8 mouse cellular contexts compared by ENCODE assay signal in genomic region chr4:138462971-138463831, GRCm38 (mm10). TPM values are rescaled to one million over a fixed set of nuclear protein-coding genes. Genes with fewer than 3 reads are reported as not detected.
DNase-seq lines count a peak whose midpoint lies in the region; ATAC-seq lines count a peak whose summit lies in the region.

No protein-coding gene starts in this region.

- peak; percentile 27 for DNase-seq in gastrocnemius, postnatal 10 days
- no peak for DNase-seq in gastrocnemius, postnatal 14 days
- peak; percentile 70 for DNase-seq in brain, embryonic 18.5 days (ENCODE audit: low read depth, low spot score)
- peak; percentile 50 to 53 for DNase-seq in heart, adult 9 months (ENCODE audit: low spot score in 2 of 2)
- DNase-seq in lung, postnatal 10 days: peak; percentile 77
- no peak for DNase-seq in urinary bladder, adult 2 months (ENCODE audit: low spot score)

- peaks cover 72% of the 10 kb centered on the region for H3K4me1 ChIP-seq in kidney, embryonic 16.5 days (ENCODE audit: insufficient read depth, low read length)
- peaks cover 36% of the 10 kb centered on the region for H3K4me1 ChIP-seq in stomach, embryonic 14.5 days (ENCODE audit: control insufficient read depth, insufficient read depth, low read length)

- H3K9ac ChIP-seq in kidney, embryonic 16.5 days (replicated peaks; ENCODE audit: low read length): peak overlapping the region; percentile 3; the same call in 1 of the 2 replicates
- H3K9ac ChIP-seq in stomach, embryonic 14.5 days (replicated peaks; ENCODE audit: low read depth, low read length): no peak overlapping the region

- ATAC-seq in kidney, embryonic 16.5 days (ENCODE audit: low FRiP score, low TSS enrichment): peak; percentile 25
- peak; percentile 26; the same call in 1 of the 2 replicates for ATAC-seq in stomach, embryonic 14.5 days (ENCODE audit: insufficient number of reproducible peaks, insufficient read depth, low FRiP score, low read depth)

- H3K27me3 ChIP-seq in kidney, embryonic 16.5 days (ENCODE audit: insufficient read depth, low read length): no peaks in the 10 kb centered on the region
- H3K27me3 ChIP-seq in stomach, embryonic 14.5 days (ENCODE audit: control insufficient read depth, insufficient read depth, low read length): no peaks in the 10 kb centered on the region

- peak overlapping the region; percentile 21; the same call in 1 of the 2 replicates for H3K4me3 ChIP-seq in kidney, embryonic 16.5 days (ENCODE audit: low read length)
- no peak overlapping the region for H3K4me3 ChIP-seq in stomach, embryonic 14.5 days (ENCODE audit: low read depth, low read length)

- peak overlapping the region; percentile 97 for H3K27ac ChIP-seq in kidney, embryonic 16.5 days (ENCODE audit: low read length)
- peak overlapping the region; percentile 98 for H3K27ac ChIP-seq in stomach, embryonic 14.5 days (ENCODE audit: low read length)

- H3K36me3 ChIP-seq in kidney, embryonic 16.5 days (ENCODE audit: insufficient read depth, low read length): 0 out of 2 replicates have a peak, but pooled peaks cover 5% of the 10 kb centered on the region
- no peaks in the 10 kb centered on the region for H3K36me3 ChIP-seq in stomach, embryonic 14.5 days (ENCODE audit: control insufficient read depth, insufficient read depth, low read length)

- intact Hi-C loops in gastrocnemius, postnatal 14 days (cut with DNase I; ENCODE audit: low total_unique reads): no loop called here

- H3K9me3 ChIP-seq in kidney, embryonic 16.5 days (ENCODE audit: low read length): no peaks in the 10 kb centered on the region
- no peaks in the 10 kb centered on the region for H3K9me3 ChIP-seq in stomach, embryonic 14.5 days (ENCODE audit: control insufficient read depth, low read depth, low read length)

- peak overlapping the region; percentile 50 for H3K4me2 ChIP-seq in kidney, embryonic 16.5 days (replicated peaks; ENCODE audit: low read depth, low read length)
- peak overlapping the region; percentile 37 for H3K4me2 ChIP-seq in stomach, embryonic 14.5 days (replicated peaks; ENCODE audit: low read depth, low read length)

- under 1% methylated on average over 11 of the region's 11 CpGs for WGBS in kidney, embryonic 16.5 days
- WGBS in stomach, embryonic 14.5 days: 3% methylated on average over 11 of the region's 11 CpGs

RNA-seq across cellular contexts. Expression of gene Camk2n1, which starts 9.1 kb away (rescaled TPM):
- total RNA-seq in gastrocnemius, postnatal 10 days (2021): 1 to 10 TPM; 5.9 to 7.2 TPM
- total RNA-seq in gastrocnemius, postnatal 14 days (2021): 1 to 10 TPM; 4.4 to 4.6 TPM
- polyA plus RNA-seq in kidney, embryonic 16.5 days (2015; fragmentation: Nextera tagmentation; extraction: Ambion mirVana): 6.2 and 6.4 TPM in 2 replicates
- 4.0 and 5.1 TPM in 2 replicates for polyA plus RNA-seq in stomach, embryonic 14.5 days (2014; fragmentation: Nextera tagmentation; extraction: Ambion mirVana)
- polyA plus RNA-seq in urinary bladder, adult 2 months (2012; rRNA removed): 20.1 and 23.5 TPM in 2 replicates

RNA-seq across cellular contexts. Expression of gene Mul1, which starts 28.7 kb away (rescaled TPM):
- total RNA-seq in gastrocnemius, postnatal 10 days (2021): 10 to 100 TPM; 32.3 to 35.7 TPM
- 10 to 100 TPM; 31.1 to 34.2 TPM for total RNA-seq in gastrocnemius, postnatal 14 days (2021)
- polyA plus RNA-seq in kidney, embryonic 16.5 days (2015; fragmentation: Nextera tagmentation; extraction: Ambion mirVana): 21.5 and 22.4 TPM in 2 replicates
- 17.6 and 19.4 TPM in 2 replicates for polyA plus RNA-seq in stomach, embryonic 14.5 days (2014; fragmentation: Nextera tagmentation; extraction: Ambion mirVana)
- polyA plus RNA-seq in urinary bladder, adult 2 months (2012; rRNA removed): 12.9 and 17.8 TPM in 2 replicates

Comparison
In these comparisons a context has a peak if more than half of its experiments do, and no peak if none do; other contexts are left out.
1. DNase-seq: peak in gastrocnemius, postnatal 10 days (single experiment), brain, embryonic 18.5 days (single experiment), heart, adult 9 months (2 of 2) and lung, postnatal 10 days (single experiment); none in gastrocnemius, postnatal 14 days (single experiment) and urinary bladder, adult 2 months (single experiment).